Mouse (Mus musculus) left cerebral cortex, postnatal 36 days (tissue): ENCODE measurements around the gene Gli2. TPM values are rescaled to one million over a fixed set of nuclear protein-coding genes. Genes with fewer than 3 reads are reported as not detected.

ENCODE experiments used
- DNase-seq, 2 experiments: peaks; one replicate each; pipeline ENCODE4 v3.0.0; 2021 to 2022; ENCODE audit warnings: low spot score in 2 of 2, mixed read lengths in 1 of 2
- intact Hi-C: fragments of 180-260 bp; cut with DNase I; formaldehyde crosslinking; loops from one replicate; pipeline ENCODE4 v1.15.1; 2025
- total RNA-seq, 2 experiments: library from RNA; stranded (reverse); gene quantifications; 2 replicates each; pipeline ENCODE4 v1.2.3; 2021

The Gli2 gene
- total RNA-seq, 2 experiments from 2014 or later = 3.2 to 4.8 TPM

DNA sequence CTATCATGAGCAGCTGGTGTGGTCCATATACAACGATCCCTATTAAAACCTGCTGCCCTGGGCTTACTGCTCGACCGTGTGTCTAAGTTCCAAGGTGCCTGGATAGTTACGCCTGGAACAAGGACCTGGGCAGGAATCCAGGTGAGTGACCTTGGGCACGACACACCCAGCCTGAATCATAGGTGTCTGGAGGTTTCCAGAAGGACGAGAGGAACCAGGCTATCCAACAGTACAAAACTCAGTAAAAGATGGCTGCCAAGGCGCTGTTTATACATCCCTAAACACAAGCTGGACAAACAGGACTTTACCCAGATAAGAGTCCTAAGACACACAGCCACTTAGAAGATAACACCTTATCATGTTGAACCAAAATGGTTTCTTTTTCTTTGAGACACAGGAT lies 94.8 kb downstream of the Gli2 start:
- DNase-seq = no peak
- intact Hi-C loops = no loop called here

DNA sequence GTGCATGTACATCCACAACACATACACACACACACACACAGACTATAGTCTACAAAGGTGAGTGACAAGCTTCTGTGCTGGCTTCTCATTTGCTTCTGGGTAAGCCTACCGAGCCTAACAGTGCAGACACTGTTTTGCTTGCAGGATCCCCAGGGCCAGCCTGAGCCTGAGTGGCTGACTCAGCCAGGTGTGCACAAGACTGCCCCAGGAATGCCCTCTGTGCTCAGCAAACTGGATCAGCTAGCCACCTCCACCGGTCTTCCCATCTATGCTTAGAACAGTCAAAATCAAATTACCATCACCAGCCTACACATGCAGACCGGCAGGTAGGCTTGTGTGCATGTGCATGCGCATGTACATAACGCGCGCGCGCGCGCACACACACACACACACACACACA lies 97.6 kb downstream of the Gli2 start:
- intact Hi-C loops = no loop called here
- no peak for DNase-seq

DNA sequence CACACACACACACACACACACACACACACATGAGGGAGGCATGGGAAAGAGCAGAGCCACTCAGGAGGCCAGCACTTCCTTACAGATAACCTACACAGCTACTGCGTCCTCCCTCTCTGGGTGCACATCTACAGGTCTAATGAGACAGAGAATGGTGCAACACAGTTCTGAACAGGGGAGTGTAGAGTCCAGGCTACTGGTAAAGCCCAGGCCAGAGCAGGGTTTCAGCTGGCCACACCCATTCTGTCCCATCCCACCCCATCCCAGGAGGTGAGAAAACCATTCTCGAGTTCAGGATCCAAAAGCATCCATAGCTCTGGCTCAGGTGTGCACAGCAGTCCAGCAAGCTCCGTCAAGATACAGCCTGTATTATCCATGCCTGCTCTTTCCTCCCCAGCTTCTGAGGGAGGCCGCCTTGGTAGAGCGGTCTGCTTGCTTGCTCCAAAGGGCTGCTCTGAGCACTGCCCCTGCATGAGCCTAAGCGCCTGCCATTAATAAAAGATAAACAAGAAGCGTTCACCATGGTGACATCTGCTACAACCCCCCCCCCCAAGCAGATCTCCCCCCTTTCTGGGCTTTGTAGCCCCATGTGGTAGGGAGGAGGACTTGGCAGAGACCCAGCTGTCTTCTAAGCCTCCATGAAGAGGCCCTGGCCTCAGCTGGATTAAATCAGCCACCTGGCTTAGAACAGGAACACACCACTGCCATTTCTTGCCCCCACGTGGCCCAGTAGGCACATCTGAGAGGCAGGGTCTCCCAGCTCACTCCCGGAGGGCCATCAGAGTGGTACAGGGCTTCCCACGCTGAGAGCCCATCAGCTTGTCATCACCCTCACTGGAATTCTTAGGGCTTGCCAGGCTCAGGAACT lies 98.8 kb downstream of the Gli2 start:
- intact Hi-C loops = no loop called here
- DNase-seq = no peak

DNA sequence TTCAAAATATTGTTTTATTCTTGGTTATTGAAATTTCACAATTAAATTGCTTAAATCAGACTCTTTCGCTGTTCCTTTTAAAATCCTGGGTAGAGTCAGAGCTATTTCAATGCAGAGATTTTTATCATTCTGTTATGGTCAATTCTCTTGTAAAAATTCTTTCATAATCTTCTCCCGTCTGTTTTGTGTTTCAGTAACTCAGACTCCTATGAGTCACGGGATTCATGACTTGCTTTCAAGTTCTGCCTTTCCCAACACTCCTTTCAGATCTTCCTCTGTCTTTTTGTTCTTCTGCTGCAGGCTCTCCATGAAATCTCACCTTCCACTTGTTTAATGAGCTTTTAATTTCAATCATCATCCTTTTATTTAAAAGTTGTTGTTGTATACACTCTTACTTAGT lies 100.4 kb downstream of the Gli2 start:
- no peak for DNase-seq
- intact Hi-C loops = no loop called here

DNA sequence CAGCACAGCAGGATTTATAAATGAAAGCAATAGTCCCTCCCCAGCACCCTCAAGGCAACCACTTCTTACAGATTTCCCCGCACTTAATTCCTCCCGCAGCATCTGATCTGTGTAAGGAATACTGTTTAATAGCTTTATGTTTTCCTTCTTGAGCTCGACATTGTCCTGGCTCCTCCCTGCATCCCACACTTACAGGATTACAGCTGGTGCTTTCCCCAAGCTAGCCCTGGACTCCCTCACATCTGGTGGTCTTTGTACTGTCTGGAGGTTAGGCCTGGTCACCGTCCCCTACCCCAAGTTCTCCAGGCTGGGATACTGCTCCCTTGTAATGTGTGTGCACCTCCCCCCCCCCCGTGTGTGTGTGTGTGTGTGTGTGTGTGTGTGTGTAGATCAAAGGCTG lies 101.1 kb downstream of the Gli2 start:
- intact Hi-C loops = no loop called here
- DNase-seq = no peak

DNA sequence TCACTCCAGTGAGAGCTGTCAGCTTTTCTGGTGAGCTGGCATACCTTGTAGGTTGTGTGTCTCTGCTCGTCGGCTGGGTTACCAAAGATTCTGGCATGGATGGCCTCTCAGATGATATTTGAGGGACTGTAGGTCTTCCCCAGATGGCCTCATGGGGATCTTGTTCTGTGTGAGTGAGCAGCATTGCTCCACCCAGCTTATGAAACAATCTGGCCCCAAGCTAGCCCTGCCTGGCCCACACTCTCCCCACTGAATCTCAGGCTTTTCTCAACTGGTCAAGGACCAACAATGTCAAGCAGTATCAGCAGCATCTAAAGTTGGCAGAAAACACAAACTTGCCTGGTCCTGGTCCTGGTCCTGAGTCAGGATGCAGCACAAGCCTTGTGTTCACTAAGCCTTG lies 105.0 kb downstream of the Gli2 start:
- intact Hi-C loops = no loop called here
- DNase-seq = no peak

DNA sequence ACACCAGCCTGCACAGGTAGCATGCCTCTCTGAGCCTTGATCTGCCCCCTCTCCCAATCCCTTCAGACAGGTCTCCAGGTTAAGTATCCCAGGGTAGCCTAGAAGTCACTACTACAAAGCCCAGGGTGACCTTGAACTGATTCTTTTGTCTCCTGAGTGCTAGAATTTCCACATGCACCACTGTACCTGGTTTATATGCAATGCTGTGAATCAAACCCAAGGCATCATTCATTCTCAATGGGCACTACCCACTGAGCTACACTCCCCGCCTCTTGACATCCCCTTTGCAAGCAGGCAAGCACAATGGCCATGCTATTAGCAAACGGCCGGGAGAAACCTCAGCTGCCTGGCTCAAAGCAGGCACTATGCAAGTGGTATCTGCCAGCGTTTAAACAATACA lies 106.2 kb downstream of the Gli2 start:
- intact Hi-C loops = no loop called here
- no peak for DNase-seq

DNA sequence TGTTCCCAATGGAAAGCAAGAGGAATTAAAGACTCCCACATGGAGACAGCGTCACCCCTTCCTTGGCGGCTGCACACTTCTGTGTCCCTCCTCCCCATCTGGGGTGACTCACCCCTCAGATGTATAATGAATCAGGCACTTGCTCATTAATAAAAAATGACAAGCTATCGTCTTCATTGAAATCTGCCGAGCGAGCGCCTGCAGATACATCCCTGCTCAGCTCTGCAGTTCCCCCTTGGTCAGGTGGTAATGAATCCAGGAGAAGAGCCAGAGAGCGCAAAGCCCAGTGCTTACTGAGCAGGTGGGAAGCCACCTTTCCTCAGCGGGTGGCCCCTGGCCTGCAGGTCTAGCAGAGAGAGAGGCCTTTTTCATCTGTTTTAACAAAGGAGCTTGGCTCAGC lies 112.1 kb downstream of the Gli2 start:
- DNase-seq = no peak
- intact Hi-C loops = no loop called here

DNA sequence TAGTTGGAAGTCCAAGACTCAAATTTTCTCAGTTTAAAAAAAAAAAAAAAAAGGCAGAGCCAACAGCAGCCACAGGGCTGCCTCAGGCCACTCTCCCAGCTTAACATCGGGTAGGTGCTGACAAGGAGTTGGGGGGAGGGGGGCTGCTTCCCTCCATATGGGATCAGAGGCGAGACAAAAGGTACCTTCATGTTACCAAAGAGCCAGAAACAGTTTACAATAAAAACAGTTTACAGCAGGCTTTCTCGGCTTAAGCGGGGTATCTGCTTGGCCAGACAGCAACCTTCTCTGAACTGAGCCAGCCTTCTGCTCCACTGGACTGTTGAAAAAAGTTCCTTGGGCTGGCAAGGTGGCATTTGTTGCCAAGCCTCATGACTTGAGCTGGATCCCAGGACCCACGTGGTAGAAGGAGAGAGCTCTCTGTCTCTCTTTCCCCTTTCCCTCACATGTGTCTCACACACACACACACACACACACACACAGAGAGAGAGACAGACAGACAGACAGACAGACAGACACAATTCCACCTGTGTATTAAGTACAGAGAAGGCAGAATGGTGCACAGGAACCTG lies 113.1 kb downstream of the Gli2 start:
- intact Hi-C loops = no loop called here
- DNase-seq = no peak

DNA sequence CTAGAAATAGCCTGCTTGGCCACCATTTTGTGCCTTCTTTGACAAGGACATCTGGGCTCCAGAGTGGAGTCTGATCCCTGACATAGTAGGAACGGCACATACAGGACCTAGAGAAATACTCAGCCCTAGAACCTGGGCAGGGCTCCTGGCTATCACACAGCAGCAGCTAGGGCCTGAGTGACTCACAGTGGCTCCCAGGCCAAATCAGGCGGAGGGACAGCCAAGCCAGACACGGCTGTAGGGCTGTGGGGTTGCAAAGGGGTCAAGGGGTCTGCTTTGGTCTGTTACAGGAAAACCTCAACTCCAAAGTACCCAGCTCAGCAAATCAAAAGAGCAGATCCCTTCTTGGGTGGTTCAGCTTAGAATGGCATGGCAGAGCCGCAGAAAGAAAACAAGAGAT lies 115.2 kb downstream of the Gli2 start:
- intact Hi-C loops = no loop called here
- DNase-seq = no peak

DNA sequence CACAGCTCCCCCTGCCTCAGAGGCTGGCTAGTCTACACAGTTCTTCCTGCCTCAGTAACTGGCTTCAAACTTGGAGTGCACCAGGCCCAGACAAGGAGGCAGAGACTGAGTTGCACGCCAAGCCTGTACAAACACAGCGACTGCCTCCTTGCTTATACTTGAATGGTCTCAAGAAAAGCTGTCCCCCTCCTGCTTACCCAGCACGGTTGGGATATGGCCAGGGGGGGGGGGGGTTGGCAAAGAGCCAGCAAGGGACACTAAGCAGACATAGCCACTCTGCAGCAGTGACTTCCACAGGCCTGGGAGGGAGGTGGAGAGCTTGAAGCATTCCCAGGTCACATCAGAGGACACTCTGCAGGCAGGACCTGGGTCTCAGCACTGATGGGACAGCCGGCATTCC lies 117.3 kb downstream of the Gli2 start:
- DNase-seq = no peak
- intact Hi-C loops = no loop called here

DNA sequence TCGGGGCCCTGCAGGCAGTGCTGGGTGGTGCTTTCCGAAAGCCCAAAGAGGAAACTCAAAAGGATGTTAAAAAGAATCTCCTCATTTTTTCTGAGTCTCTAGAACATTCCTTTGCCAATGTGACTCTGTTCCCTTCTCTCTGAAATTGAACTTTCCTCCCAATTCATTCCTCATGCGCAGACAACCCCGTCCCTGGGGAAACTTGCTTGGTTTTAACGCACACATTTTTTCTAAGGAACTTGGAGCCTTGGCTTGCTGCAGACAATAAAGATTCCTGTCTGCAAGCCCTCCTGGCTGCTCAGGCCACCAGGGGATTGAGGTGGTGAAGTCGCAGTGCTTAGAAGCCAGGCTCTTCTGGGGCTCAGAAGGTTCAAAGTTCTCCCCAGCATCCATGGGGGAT lies 117.9 kb downstream of the Gli2 start:
- intact Hi-C loops = no loop called here
- no peak for DNase-seq

DNA sequence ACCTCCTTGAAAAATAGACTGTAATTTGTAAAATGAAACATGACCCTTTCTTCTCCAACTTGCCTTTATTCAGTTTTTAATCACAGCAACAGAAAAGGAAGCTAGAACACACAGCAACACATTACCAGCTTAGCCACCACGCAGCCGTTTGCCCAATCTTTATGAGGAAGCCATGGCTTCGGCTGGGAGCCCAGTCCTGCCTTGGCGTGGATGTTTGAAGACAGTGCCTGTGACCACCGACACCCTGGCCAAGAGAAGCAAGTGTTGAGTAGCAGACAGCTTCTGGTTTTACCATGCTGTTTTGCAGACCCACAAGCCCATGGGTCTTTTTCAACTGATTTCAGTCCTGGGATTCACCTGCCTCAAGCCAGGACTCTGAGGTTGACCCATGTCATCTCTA lies 121.3 kb downstream of the Gli2 start:
- intact Hi-C loops = no loop called here
- DNase-seq = no peak

DNA sequence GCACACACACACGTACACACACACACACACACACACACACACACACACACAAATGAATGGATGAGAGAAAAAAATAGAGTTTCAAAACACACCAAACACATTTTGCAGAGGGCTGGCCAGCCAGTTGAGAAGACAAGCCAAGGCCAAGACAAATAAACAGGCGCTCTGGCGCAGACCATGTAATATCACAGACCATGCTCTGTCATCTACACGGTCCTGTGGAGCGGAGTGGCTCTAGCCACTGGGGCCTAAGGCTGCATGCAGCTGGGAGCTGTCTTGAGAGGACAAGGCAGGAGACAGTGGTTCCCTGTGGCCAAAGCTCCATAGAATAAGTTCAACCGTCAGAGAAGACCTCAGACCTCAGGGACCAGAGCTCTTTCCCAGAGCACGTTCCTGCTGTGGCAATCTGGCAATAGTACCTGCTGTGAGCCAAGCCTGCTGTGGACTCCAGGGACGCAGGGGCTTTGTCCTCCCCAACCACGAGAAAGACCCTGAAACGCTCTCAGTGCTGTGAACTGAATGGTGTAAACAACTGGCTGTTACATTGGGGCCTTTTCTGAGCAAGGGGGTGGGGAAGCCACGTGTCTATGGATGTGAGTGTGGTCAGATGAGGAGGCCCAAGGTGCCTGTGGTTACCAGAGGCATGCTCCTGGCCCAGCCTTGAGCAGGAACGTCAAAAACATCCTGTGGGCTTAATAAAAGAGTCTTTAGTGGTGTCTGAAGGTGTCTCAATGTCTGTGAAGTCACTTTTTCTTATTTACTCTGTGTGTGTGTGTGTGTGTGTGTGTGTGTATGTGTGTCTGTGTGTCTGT lies 125.7 kb downstream of the Gli2 start:
- intact Hi-C loops = no loop called here
- no peak for DNase-seq

DNA sequence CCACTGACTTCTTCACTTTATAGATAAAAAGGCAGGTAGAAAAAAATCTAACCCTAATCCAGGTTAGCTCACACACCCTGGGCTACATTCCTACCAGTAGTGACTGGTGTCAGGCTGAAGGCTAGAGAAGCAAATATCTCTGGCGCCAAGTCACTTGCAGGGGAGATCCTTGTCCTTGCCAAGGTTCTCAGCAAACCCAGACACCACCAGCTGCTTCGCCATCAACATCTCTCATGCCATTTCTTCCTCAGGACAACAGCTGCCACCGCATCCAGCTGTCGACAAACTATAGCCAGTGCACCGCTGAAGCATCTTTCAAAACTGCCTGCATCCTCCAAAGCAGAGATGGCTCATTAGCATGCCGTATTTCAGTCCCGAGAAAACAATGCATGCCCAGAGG lies 126.9 kb downstream of the Gli2 start:
- intact Hi-C loops = no loop called here
- DNase-seq = no peak

DNA sequence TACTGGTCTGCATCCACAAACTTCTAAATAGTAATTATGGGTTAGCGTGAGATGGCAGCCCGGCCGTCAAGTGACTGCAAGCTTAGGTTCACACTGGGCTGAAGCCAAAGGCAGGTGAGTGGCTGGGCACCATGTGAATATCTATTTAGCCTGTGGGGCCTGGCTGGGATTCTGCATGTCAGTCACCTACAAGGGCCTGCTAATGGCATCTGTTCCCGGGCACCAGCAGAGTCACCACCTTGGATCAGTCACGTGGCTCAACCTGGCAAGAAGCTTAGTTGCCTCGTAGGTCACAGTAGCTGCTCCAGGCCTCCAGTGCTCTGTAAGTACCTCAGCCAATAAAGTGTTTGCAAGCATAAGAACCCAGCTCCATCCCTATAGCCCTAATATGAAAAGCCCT lies 131.2 kb downstream of the Gli2 start:
- intact Hi-C loops = no loop called here
- no peak for DNase-seq

DNA sequence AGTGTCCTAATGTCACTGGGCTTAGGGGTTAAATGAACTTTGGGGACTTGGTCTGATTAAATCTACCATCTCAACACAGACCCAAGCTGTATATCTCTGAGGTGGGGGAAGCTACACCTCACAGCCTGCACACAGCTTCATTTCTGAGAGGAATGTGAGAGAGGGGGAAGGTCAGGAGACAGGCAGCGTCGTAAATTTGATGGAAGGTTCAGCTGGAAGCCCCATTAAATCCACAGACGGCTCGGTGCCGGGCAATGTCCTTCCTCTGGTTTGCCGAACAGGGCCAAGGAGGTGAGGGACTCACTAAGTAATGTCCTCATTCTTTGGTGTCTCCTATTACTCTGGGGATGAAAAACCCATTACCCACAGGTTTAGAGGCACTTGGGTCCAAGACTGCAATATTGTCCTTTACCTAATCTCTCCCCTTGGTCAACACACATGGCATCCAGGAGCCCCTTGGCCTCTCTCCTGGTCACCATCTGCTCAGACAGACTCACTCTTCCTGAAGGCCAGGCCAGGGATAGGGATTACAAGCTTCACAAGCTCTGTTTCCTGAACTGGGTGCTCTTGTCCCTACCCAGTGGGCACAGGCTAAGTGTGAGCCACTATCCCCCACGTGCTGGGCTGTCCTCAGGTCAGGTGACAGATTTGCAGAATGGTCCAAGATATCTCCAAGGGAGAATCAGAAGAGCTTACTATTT lies 135.7 kb downstream of the Gli2 start:
- no peak for DNase-seq
- intact Hi-C loops = no loop called here

DNA sequence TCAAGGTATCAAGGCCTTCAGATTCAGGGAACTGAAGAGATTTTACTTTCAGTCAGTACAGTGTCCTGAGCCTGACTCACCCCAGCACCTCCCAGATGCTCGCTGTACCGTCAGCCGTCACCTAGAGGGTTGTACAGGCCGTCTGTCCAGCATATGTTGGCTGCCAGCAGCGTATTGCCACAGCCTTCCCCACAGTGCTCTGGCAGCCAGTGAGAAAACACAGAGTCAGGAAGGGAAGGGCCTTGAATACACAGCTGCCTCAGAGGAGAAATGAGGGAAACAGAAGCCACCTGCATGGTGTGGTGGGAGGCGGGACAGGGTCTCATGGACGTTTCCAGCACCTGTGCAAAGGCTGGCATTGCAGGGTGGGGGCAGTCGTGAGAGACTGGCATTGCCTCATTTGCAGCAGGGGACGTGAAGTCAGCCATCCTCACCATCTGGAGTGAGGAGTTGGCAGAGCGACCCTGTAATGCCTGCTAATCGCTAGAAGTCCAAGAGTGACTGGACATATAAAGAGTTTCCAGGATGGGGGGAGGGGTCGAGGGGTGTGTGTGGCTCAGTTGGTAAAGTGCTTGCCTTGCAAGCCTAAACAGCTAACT lies 136.8 kb downstream of the Gli2 start:
- DNase-seq = no peak
- intact Hi-C loops = no loop called here

DNA sequence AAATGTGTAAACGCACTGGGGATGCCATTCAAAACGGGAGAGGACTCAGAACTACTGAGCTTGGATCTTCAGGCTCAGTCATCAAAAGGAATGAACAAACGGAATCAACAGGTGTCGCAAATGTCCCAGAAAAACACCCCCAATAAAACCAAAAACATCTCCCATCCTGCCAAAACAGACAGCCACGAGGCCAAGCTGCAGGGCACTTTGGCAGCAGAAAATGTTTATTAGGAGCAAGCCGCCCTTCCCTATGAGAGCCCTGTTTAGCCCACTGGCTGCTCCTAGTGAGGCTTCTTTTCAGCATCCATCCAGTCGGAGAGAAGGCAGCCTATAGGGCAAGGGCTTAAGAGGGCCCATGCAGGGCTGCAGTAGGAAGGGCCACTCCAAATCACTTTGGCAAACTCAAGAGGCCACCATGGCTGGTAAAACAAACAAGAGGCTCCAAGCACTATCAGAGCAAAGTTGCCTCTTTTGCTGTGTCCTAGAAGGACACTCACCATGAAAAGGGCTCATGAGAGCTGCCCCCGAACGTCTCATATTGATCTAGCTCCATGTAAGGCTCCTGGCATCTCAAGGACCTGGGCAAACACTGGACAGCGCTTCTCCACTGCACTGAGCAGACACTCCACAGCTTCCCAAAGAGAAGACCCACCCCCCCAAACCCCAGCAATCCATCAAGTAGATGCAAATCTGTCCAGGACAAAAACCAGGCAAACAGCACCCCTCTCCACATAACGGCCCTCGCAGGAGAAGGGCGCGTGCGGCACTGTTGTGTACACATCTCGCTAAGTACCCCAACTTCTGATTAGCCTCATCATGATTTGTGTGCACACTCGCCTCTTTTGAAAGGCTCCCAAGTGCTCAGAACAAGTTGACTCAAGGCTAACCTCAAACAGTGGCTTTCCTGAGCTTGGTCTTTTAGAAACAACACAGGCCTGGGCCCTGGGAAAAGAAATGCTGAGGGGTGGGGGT lies 139.7 kb downstream of the Gli2 start:
- intact Hi-C loops = no loop called here
- no peak for DNase-seq
